Mouse (Mus musculus): ENCODE measurements around the gene Gm45785. TPM values are rescaled to one million over a fixed set of nuclear protein-coding genes. Genes with fewer than 3 reads are reported as not detected.

Gm45785 gene
- polyA plus RNA-seq, 1 experiment, result not detected

GRCm38 (mm10) chr7:140851916-140852315 lies 4.2 kb downstream of the Gm45785 start:
- Histone ChIP-seq H3K4me1 (ENCODE audit: control insufficient read depth, insufficient read depth, low read length) (peaks cover 5% of the 10 kb centered on the region; the same call in 1 of the 2 replicates), H3K4me3 (ENCODE audit: insufficient read depth, low read depth, low read length) (no peak overlapping the region), H3K36me3 (ENCODE audit: control insufficient read depth, insufficient read depth, low read length) (no peaks in the 10 kb centered on the region), H3K27ac (ENCODE audit: insufficient read depth, low read depth, low read length) (no peak overlapping the region), H3K27me3 (replicated peaks; ENCODE audit: control insufficient read depth, insufficient read depth, low read length) (no peaks in the 10 kb centered on the region)
- no peak for DNase-seq
- WGBS, result 90% methylated on average over 4 of the region's 4 CpGs
- no peak for TF ChIP-seq POLR2A (IDR thresholded peaks at IDR 0.05; ENCODE audit: low read depth, low read length)
- no peak for TF ChIP-seq CTCF (conservative IDR thresholded peaks at IDR 0.05; ENCODE audit: insufficient read depth, insufficient read length, low read depth, low read length)

DNA sequence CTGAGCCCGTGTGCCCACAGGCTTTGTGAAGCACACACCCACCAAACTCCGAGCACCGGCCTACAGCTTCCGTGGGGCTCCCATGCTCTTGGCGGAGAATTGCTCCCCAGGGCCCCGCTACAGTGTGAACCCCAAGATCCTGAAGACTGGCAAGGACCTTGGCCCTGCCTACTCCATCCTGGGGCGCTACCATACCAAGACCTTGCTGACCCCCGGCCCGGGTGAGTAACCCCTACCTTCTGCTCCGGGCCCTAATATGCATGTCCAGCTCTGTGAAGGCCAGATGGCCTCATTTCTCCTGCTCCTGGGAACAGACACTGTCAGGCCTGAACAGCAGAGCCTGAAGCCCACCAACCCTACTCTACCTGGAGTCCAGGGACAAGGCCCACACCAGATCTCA lies 7.5 kb downstream of the Gm45785 start:
- TF ChIP-seq POLR2A (IDR thresholded peaks at IDR 0.05; ENCODE audit: low read depth, low read length) (no peak), CTCF (conservative IDR thresholded peaks at IDR 0.05; ENCODE audit: insufficient read depth, insufficient read length, low read depth, low read length) (no peak)
- H3K4me1 ChIP-seq (ENCODE audit: control insufficient read depth, insufficient read depth, low read length), result no peaks in the 10 kb centered on the region; the same call in 1 of the 2 replicates
- H3K27me3 ChIP-seq (replicated peaks; ENCODE audit: control insufficient read depth, insufficient read depth, low read length), result no peaks in the 10 kb centered on the region
- no peak overlapping the region for H3K27ac ChIP-seq (ENCODE audit: insufficient read depth, low read depth, low read length)
- DNase-seq, result no peak
- no peak overlapping the region for H3K4me3 ChIP-seq (ENCODE audit: insufficient read depth, low read depth, low read length)
- WGBS, result 93% methylated on average over 10 of the region's 10 CpGs
- no peaks in the 10 kb centered on the region for H3K36me3 ChIP-seq (ENCODE audit: control insufficient read depth, insufficient read depth, low read length)

DNA sequence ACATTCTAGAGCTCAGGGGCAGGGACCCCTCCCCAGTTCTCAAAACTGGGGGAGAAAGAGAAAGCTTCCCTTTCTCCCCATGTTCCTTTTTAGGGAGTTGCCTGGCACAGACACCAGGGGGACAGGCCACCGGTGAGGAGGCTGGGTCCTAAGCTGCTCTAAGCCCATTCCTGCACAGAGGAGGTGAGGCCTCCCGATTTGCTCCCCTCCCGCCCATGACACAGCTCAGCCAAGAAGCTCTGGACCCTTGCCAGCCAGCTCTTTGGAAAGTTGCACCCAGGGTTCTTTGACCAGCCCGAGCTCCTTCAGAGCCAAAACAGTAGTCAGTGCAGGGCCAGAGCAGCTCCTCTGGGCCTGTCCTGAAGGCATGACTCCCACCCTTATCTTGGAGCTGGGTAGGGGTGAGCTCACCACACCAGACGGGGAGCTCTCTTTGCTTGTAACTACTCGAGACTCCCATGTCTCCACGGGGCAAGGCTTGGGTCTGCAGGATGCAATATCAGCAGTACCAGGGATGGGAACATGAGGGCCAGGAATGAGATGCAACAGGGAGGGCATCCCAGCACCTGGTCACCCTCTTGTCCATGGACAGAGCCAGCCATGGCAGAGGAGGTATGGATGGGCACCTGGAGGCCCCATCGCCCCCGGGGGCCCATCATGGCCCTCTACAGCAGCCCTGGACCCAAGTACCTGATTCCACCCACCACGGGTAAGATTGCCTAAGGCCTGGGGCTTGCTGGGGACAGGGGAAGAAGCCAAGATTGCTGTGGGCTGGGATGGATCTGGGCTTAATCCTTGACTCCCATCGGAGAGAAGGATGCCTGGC lies 8.2 kb downstream of the Gm45785 start, which contains the start of gene Odf3:
Odf3 (plus strand) TSS at position 51 of the 826 bp plus-strand sequence.
- Histone ChIP-seq H3K27me3 (replicated peaks; ENCODE audit: control insufficient read depth, insufficient read depth, low read length) (no peaks in the 10 kb centered on the region), H3K4me3 (ENCODE audit: insufficient read depth, low read depth, low read length) (no peak within 1 kb of the TSS), H3K36me3 (ENCODE audit: control insufficient read depth, insufficient read depth, low read length) (no peaks in the 10 kb centered on the region), H3K27ac (ENCODE audit: insufficient read depth, low read depth, low read length) (no peak within 1 kb of the TSS), H3K4me1 (ENCODE audit: control insufficient read depth, insufficient read depth, low read length) (no peaks in the 10 kb centered on the region)
- peak; percentile 78 for DNase-seq
- no peak for TF ChIP-seq POLR2A (IDR thresholded peaks at IDR 0.05; ENCODE audit: low read depth, low read length)
- TF ChIP-seq CTCF (conservative IDR thresholded peaks at IDR 0.05; ENCODE audit: insufficient read depth, insufficient read length, low read depth, low read length), result no peak
- 56% methylated on average over 11 of the region's 11 CpGs for WGBS

GRCm38 (mm10) chr7:140846676-140847075 lies 9.5 kb downstream of the Gm45785 start:
- DNase-seq, result no peak
- Histone ChIP-seq H3K27ac (ENCODE audit: insufficient read depth, low read depth, low read length) (no peak overlapping the region), H3K36me3 (ENCODE audit: control insufficient read depth, insufficient read depth, low read length) (no peaks in the 10 kb centered on the region), H3K4me3 (ENCODE audit: insufficient read depth, low read depth, low read length) (no peak overlapping the region), H3K4me1 (ENCODE audit: control insufficient read depth, insufficient read depth, low read length) (no peaks in the 10 kb centered on the region), H3K27me3 (replicated peaks; ENCODE audit: control insufficient read depth, insufficient read depth, low read length) (no peaks in the 10 kb centered on the region)
- TF ChIP-seq CTCF (conservative IDR thresholded peaks at IDR 0.05; ENCODE audit: insufficient read depth, insufficient read length, low read depth, low read length) (no peak), POLR2A (IDR thresholded peaks at IDR 0.05; ENCODE audit: low read depth, low read length) (no peak)
- 84% methylated on average over 10 of the region's 10 CpGs for WGBS

DNA sequence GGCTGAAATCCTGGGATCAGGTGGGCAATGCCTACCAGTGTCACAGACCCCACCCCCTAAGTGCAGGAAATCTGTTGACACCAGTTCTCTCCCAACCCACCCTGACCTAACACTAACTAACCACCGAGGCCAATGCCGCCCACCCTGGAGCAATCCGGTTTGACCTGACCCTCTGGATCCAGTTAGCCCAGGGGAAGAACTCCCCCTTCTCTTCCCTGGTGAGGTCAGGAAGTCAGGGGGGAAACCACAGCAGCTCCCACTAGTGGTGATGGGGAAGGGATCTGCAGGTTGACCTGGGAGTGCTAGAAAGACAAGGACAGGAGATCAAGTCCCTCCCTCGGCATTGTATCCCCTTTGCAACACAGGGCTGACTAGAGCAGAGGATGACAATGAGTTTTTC lies 10.4 kb downstream of the Gm45785 start:
- H3K27me3 ChIP-seq (replicated peaks; ENCODE audit: control insufficient read depth, insufficient read depth, low read length), result no peaks in the 10 kb centered on the region
- WGBS, result 53% methylated on average over 4 of the region's 4 CpGs
- H3K27ac ChIP-seq (ENCODE audit: insufficient read depth, low read depth, low read length), result no peak overlapping the region
- no peaks in the 10 kb centered on the region for H3K4me1 ChIP-seq (ENCODE audit: control insufficient read depth, insufficient read depth, low read length)
- TF ChIP-seq CTCF (conservative IDR thresholded peaks at IDR 0.05; ENCODE audit: insufficient read depth, insufficient read length, low read depth, low read length), result 0 out of 2 replicates have a peak, but pooled peaks have one; percentile 10
- no peak for TF ChIP-seq POLR2A (IDR thresholded peaks at IDR 0.05; ENCODE audit: low read depth, low read length)
- H3K4me3 ChIP-seq (ENCODE audit: insufficient read depth, low read depth, low read length), result no peak overlapping the region
- DNase-seq, result no peak
- no peaks in the 10 kb centered on the region for H3K36me3 ChIP-seq (ENCODE audit: control insufficient read depth, insufficient read depth, low read length)

DNA sequence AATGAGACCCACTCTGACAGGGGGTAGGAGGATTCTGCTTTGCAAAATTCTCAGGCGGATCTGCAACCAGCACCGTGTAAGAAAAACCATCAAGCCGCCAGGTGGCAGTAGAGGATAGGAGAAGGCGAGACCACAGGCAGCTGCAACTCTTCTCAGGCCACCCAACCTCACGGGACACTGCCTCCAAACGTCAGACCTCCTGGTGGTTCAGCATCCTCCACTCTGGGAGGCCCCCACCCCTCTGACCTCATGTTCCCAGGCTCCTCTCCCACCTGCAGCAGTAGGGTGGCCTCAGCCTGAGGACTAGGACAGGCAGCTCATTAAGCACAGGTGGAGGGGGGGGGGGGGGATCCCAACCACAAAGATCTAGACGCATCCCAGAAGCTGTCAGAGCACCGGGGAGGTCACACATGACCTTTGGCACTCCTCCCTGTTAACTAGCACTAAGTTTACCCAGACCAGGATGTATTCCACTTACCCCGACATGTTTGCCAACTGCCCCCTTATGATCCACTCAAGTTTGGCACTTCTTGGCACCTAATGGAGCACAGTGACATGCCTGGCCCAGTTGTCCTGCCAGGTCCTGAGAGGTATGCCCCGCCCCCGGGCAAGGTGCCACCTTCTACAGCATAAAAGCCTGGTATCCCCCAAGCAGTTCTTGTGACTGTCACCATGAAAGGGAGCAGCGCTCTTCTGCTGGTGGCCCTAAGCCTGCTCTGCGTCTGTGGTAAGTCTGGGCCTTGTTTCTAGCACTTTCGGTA lies 11.0 kb downstream of the Gm45785 start, which contains the start of gene Scgb1c1:
Scgb1c1 (plus strand) TSS at position 643 of the 761 bp plus-strand sequence.
- Histone ChIP-seq H3K36me3 (ENCODE audit: control insufficient read depth, insufficient read depth, low read length) (no peaks in the 10 kb centered on the region), H3K27ac (ENCODE audit: insufficient read depth, low read depth, low read length) (no peak within 1 kb of the TSS), H3K27me3 (replicated peaks; ENCODE audit: control insufficient read depth, insufficient read depth, low read length) (no peaks in the 10 kb centered on the region), H3K4me1 (ENCODE audit: control insufficient read depth, insufficient read depth, low read length) (no peaks in the 10 kb centered on the region), H3K4me3 (ENCODE audit: insufficient read depth, low read depth, low read length) (no peak within 1 kb of the TSS)
- 29% methylated on average over 14 of the region's 14 CpGs for WGBS
- DNase-seq, result peak; percentile 88
- TF ChIP-seq CTCF (conservative IDR thresholded peaks at IDR 0.05; ENCODE audit: insufficient read depth, insufficient read length, low read depth, low read length) (peak; percentile 96), POLR2A (IDR thresholded peaks at IDR 0.05; ENCODE audit: low read depth, low read length) (no peak)

GRCm38 (mm10) chr7:140843806-140844205 lies 12.3 kb downstream of the Gm45785 start:
- no peak overlapping the region for H3K27ac ChIP-seq (ENCODE audit: insufficient read depth, low read depth, low read length)
- H3K27me3 ChIP-seq (replicated peaks; ENCODE audit: control insufficient read depth, insufficient read depth, low read length), result no peaks in the 10 kb centered on the region
- no peak overlapping the region for H3K4me3 ChIP-seq (ENCODE audit: insufficient read depth, low read depth, low read length)
- H3K4me1 ChIP-seq (ENCODE audit: control insufficient read depth, insufficient read depth, low read length), result no peaks in the 10 kb centered on the region
- 77% methylated on average over 7 of the region's 7 CpGs for WGBS
- H3K36me3 ChIP-seq (ENCODE audit: control insufficient read depth, insufficient read depth, low read length), result no peaks in the 10 kb centered on the region
- no peak for TF ChIP-seq CTCF (conservative IDR thresholded peaks at IDR 0.05; ENCODE audit: insufficient read depth, insufficient read length, low read depth, low read length)
- TF ChIP-seq POLR2A (IDR thresholded peaks at IDR 0.05; ENCODE audit: low read depth, low read length), result no peak
- DNase-seq, result no peak

Data from kidney, adult 2 months (tissue).